ENCODE assay signal across 10 mouse cellular contexts in the genomic region with DNA sequence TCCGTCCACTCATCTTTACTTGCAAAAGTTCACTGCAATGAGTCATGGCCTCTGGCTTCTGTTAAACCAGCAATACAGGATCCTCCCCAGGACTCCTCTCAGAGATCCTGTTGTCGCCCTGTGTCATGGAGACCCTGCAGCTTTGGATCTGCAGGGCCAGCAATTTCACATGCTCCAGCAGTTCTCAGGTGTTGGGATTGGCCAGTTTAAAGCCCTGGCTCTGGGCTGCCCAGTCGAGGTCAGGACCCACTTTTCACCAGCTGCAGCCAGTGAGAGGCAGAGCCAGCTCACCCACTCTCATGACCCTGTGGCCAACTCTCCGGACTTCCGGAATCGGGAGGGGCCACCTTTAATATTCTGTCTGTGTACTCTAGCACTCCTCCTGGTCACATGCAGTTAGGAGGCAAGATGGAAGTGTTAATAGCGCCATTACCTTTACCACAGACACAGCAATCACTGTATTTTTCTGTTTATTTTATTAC. TPM values are rescaled to one million over a fixed set of nuclear protein-coding genes. Genes with fewer than 3 reads are reported as not detected.
DNase-seq lines count a peak whose midpoint lies in the region; ATAC-seq and TF ChIP-seq lines count a peak whose summit lies in the region.
"Had no signal": no experiment of that assay in that cellular context is flagged by ENCODE, and none has a peak within 500 bp of the region (broad histone marks: within the 10 kb centered on the region; RNA-seq: fewer than 3 reads in every experiment).

No protein-coding gene starts in this region.

- intact Hi-C loops in heart, postnatal 10 days (cut with DNase I) = loop anchor here (10.0 kb wide), 1 partner anchor 352 kb away; no protein-coding TSS in a partner anchor

- no peak overlapping the region; the same call in 1 of the 2 replicates for H3K27ac ChIP-seq in lung, embryonic 16.5 days (ENCODE audit: low read length)
- no peak overlapping the region for H3K27ac ChIP-seq in hindbrain, embryonic 11.5 days (ENCODE audit: low read depth, low read length)

- H3K79me2 ChIP-seq in C2C12 (ENCODE audit: control insufficient read depth, insufficient read depth) = no peaks in the 10 kb centered on the region

- no peaks in the 10 kb centered on the region for H3K27me3 ChIP-seq in C2C12 (ENCODE audit: control insufficient read depth, insufficient read depth, insufficient read length)
- no peaks in the 10 kb centered on the region for H3K27me3 ChIP-seq in lung, embryonic 16.5 days (ENCODE audit: control insufficient read depth, insufficient read depth, low read depth, low read length)
- no peaks in the 10 kb centered on the region for H3K27me3 ChIP-seq in hindbrain, embryonic 11.5 days (ENCODE audit: control insufficient read depth, insufficient read depth, low read length)

- TF ChIP-seq CTCF in C2C12 (IDR thresholded peaks at IDR 0.05; ENCODE audit: control insufficient read depth, insufficient read depth, insufficient read length) = no peak

- H3ac ChIP-seq in C2C12 (ENCODE audit: control insufficient read depth, insufficient read length, low read depth) = no peak overlapping the region

- H3K9ac ChIP-seq in lung, embryonic 16.5 days (ENCODE audit: low read length) = no peak overlapping the region
- H3K9ac ChIP-seq in hindbrain, embryonic 11.5 days (ENCODE audit: low read depth, low read length) = no peak overlapping the region

- WGBS in lung, embryonic 16.5 days = 44% methylated on average over 7 of the region's 7 CpGs
- WGBS in hindbrain, embryonic 11.5 days = 75% methylated on average over 7 of the region's 7 CpGs

- H3K79me3 ChIP-seq in C2C12 (ENCODE audit: low read depth) = no peaks in the 10 kb centered on the region

- no peak overlapping the region for H3K4me3 ChIP-seq in C2C12 (ENCODE audit: insufficient read depth, poor library complexity, severe bottlenecking)
- no peak overlapping the region for H3K4me3 ChIP-seq in lung, embryonic 16.5 days (ENCODE audit: low read length)
- H3K4me3 ChIP-seq in hindbrain, embryonic 11.5 days (ENCODE audit: low read depth, low read length) = no peak overlapping the region

- H3K36me3 ChIP-seq in C2C12 (ENCODE audit: control insufficient read depth, insufficient read depth) = no peaks in the 10 kb centered on the region
- H3K36me3 ChIP-seq in lung, embryonic 16.5 days (ENCODE audit: control insufficient read depth, insufficient read depth, low read length) = no peaks in the 10 kb centered on the region
- no peaks in the 10 kb centered on the region for H3K36me3 ChIP-seq in hindbrain, embryonic 11.5 days (ENCODE audit: control insufficient read depth, insufficient read depth, low read length)

- peak; percentile 43; the same call in 1 of the 2 replicates for ATAC-seq in lung, embryonic 16.5 days (ENCODE audit: low read depth)
- ATAC-seq in hindbrain, embryonic 11.5 days (ENCODE audit: low FRiP score) = no peak

- peak; percentile 50 to 84 for DNase-seq in adrenal gland, adult (ENCODE audit: inconsistent age in 2 of 2, low spot score in 1 of 2)
- DNase-seq in heart, postnatal 10 days = peak; percentile 29 to 31
- DNase-seq in right cerebral cortex, postnatal 36 days (ENCODE audit: low spot score in 2 of 2) = no peak
- no peak for DNase-seq in thymus, postnatal 36 days
- no peak for DNase-seq in spleen, postnatal 4 days (ENCODE audit: low spot score in 2 of 2)
- no peak for DNase-seq in hindbrain, embryonic 11.5 days (ENCODE audit: low spot score)
- DNase-seq: right cerebral cortex, postnatal 14 days had no signal

- peaks cover 5% of the 10 kb centered on the region; the same call in 1 of the 2 replicates for H3K4me1 ChIP-seq in lung, embryonic 16.5 days (replicated peaks; ENCODE audit: control insufficient read depth, insufficient read depth, low read length)
- H3K4me1 ChIP-seq in hindbrain, embryonic 11.5 days (replicated peaks; ENCODE audit: control insufficient read depth, insufficient read depth, low read length) = no peaks in the 10 kb centered on the region

- H3K4me2 ChIP-seq in lung, embryonic 16.5 days (ENCODE audit: low read depth, low read length) = no peak overlapping the region; the same call in 1 of the 2 replicates
- H3K4me2 ChIP-seq in hindbrain, embryonic 11.5 days (replicated peaks; ENCODE audit: low read depth, low read length) = no peak overlapping the region
- H3K4me2 ChIP-seq: midbrain, embryonic 11.5 days had no signal

- no peaks in the 10 kb centered on the region for H3K9me3 ChIP-seq in lung, embryonic 16.5 days (ENCODE audit: control insufficient read depth, low read length)
- H3K9me3 ChIP-seq in hindbrain, embryonic 11.5 days (ENCODE audit: control insufficient read depth, low read length) = no peaks in the 10 kb centered on the region

TF ChIP-seq in C2C12, 6 proteins besides CTCF, POLR2A, EP300 and RAD21:
- no peak for TF ChIP-seq USF1 (IDR thresholded peaks at IDR 0.05; ENCODE audit: low read depth)
- TF ChIP-seq CEBPB (IDR thresholded peaks at IDR 0.05; ENCODE audit: low read depth) = peak; percentile 20

RNA-seq across cellular contexts. Expression of gene Slc7a3, which starts 40.7 kb away (rescaled TPM):
- 3.6 TPM for polyA plus RNA-seq in C2C12 (2012; fragmentation: generic; extraction: Trizol)
- total RNA-seq in heart, postnatal 10 days (2021) = not detected
- polyA plus RNA-seq in lung, embryonic 16.5 days (2015; fragmentation: Nextera tagmentation; extraction: Ambion mirVana) = 0.67 and 0.74 TPM in 2 replicates
- 0.29 and 0.65 TPM in 2 replicates for polyA plus RNA-seq in hindbrain, embryonic 11.5 days (2014; fragmentation: Nextera tagmentation; extraction: Ambion mirVana)

Comparison
In these comparisons a context has a peak if more than half of its experiments do, and no peak if none do; other contexts are left out.
1. DNase-seq: peak in adrenal gland, adult (2 of 2) and heart, postnatal 10 days (2 of 2); none in right cerebral cortex, postnatal 36 days (0 of 2), thymus, postnatal 36 days (0 of 2), spleen, postnatal 4 days (0 of 2) and hindbrain, embryonic 11.5 days (single experiment).